Mouse (Mus musculus): ENCODE measurements at regions not wholly inside any gene's neighbourhood (a gene's known extent, or its start where the extent isn't known, plus 50 kb on each side); places are given as distances from the start of the nearest gene placed in this dataset.

- no peak overlapping the region for H3K27ac ChIP-seq (ENCODE audit: insufficient read depth, low read length)
- no peak for TF ChIP-seq CTCF (IDR thresholded peaks at IDR 0.05; ENCODE audit: extremely low read depth, insufficient read depth, low read length)
- TF ChIP-seq POLR2A (IDR thresholded peaks at IDR 0.05; ENCODE audit: extremely low read depth, insufficient read depth, low read length) = no peak
- H3K4me1 ChIP-seq (ENCODE audit: control insufficient read depth, insufficient read depth, low read length) = no peaks in the 10 kb centered on the region
- no peak overlapping the region for H3K4me3 ChIP-seq (ENCODE audit: insufficient read depth, low read length)
Measured at GRCm38 (mm10) chr16:49979426-49979940, 179.2 kb downstream of the Cd47 start.

- H3K27ac ChIP-seq (ENCODE audit: insufficient read depth, low read length) = no peak overlapping the region
- H3K4me1 ChIP-seq (ENCODE audit: control insufficient read depth, insufficient read depth, low read length) = no peaks in the 10 kb centered on the region
- TF ChIP-seq POLR2A (IDR thresholded peaks at IDR 0.05; ENCODE audit: extremely low read depth, insufficient read depth, low read length) = no peak
- no peak for TF ChIP-seq CTCF (IDR thresholded peaks at IDR 0.05; ENCODE audit: extremely low read depth, insufficient read depth, low read length)
- no peak overlapping the region for H3K4me3 ChIP-seq (ENCODE audit: insufficient read depth, low read length)
Measured at GRCm38 (mm10) chr16:49980178-49980646, 179.9 kb downstream of the Cd47 start.

- Histone ChIP-seq H3K27ac (ENCODE audit: insufficient read depth, low read length) (no peak overlapping the region), H3K4me3 (ENCODE audit: insufficient read depth, low read length) (no peak overlapping the region), H3K4me1 (ENCODE audit: control insufficient read depth, insufficient read depth, low read length) (no peaks in the 10 kb centered on the region)
- TF ChIP-seq CTCF (IDR thresholded peaks at IDR 0.05; ENCODE audit: extremely low read depth, insufficient read depth, low read length) (no peak), POLR2A (IDR thresholded peaks at IDR 0.05; ENCODE audit: extremely low read depth, insufficient read depth, low read length) (no peak)
Measured at GRCm38 (mm10) chr16:49982180-49982579, 181.8 kb downstream of the Cd47 start.

GRCm38 (mm10) chr16:49985082-49986076, 185.0 kb downstream of the Cd47 start:
- Histone ChIP-seq H3K4me1 (ENCODE audit: control insufficient read depth, insufficient read depth, low read length) (no peaks in the 10 kb centered on the region), H3K4me3 (ENCODE audit: insufficient read depth, low read length) (no peak overlapping the region), H3K27ac (ENCODE audit: insufficient read depth, low read length) (no peak overlapping the region)
- TF ChIP-seq POLR2A (IDR thresholded peaks at IDR 0.05; ENCODE audit: extremely low read depth, insufficient read depth, low read length) = no peak

- TF ChIP-seq POLR2A (IDR thresholded peaks at IDR 0.05; ENCODE audit: extremely low read depth, insufficient read depth, low read length) = no peak
- TF ChIP-seq CTCF (IDR thresholded peaks at IDR 0.05; ENCODE audit: extremely low read depth, insufficient read depth, low read length) = no peak
- Histone ChIP-seq H3K4me3 (ENCODE audit: insufficient read depth, low read length) (no peak overlapping the region), H3K4me1 (ENCODE audit: control insufficient read depth, insufficient read depth, low read length) (no peaks in the 10 kb centered on the region), H3K27ac (ENCODE audit: insufficient read depth, low read length) (no peak overlapping the region)
Measured at GRCm38 (mm10) chr16:49986954-49987353, 186.6 kb downstream of the Cd47 start.

GRCm38 (mm10) chr16:49995822-49996221, 195.5 kb downstream of the Cd47 start:
- Histone ChIP-seq H3K27ac (ENCODE audit: insufficient read depth, low read length) (no peak overlapping the region), H3K4me1 (ENCODE audit: control insufficient read depth, insufficient read depth, low read length) (no peaks in the 10 kb centered on the region), H3K4me3 (ENCODE audit: insufficient read depth, low read length) (no peak overlapping the region)
- TF ChIP-seq CTCF (IDR thresholded peaks at IDR 0.05; ENCODE audit: extremely low read depth, insufficient read depth, low read length) = no peak
- no peak for TF ChIP-seq POLR2A (IDR thresholded peaks at IDR 0.05; ENCODE audit: extremely low read depth, insufficient read depth, low read length)

- TF ChIP-seq POLR2A (IDR thresholded peaks at IDR 0.05; ENCODE audit: extremely low read depth, insufficient read depth, low read length) = no peak
- TF ChIP-seq CTCF (IDR thresholded peaks at IDR 0.05; ENCODE audit: extremely low read depth, insufficient read depth, low read length) = no peak
- no peak overlapping the region for H3K27ac ChIP-seq (ENCODE audit: insufficient read depth, low read length)
- H3K4me3 ChIP-seq (ENCODE audit: insufficient read depth, low read length) = no peak overlapping the region
- no peaks in the 10 kb centered on the region for H3K4me1 ChIP-seq (ENCODE audit: control insufficient read depth, insufficient read depth, low read length)
Measured at GRCm38 (mm10) chr16:49996593-49996992, 196.3 kb downstream of the Cd47 start.

- H3K4me3 ChIP-seq (ENCODE audit: insufficient read depth, low read length) = no peak overlapping the region
- no peaks in the 10 kb centered on the region for H3K4me1 ChIP-seq (ENCODE audit: control insufficient read depth, insufficient read depth, low read length)
- TF ChIP-seq CTCF (IDR thresholded peaks at IDR 0.05; ENCODE audit: extremely low read depth, insufficient read depth, low read length) (no peak), POLR2A (IDR thresholded peaks at IDR 0.05; ENCODE audit: extremely low read depth, insufficient read depth, low read length) (no peak)
- no peak overlapping the region for H3K27ac ChIP-seq (ENCODE audit: insufficient read depth, low read length)
Measured at GRCm38 (mm10) chr16:49997040-49997439, 196.7 kb downstream of the Cd47 start.

- TF ChIP-seq POLR2A (IDR thresholded peaks at IDR 0.05; ENCODE audit: extremely low read depth, insufficient read depth, low read length) (no peak), CTCF (IDR thresholded peaks at IDR 0.05; ENCODE audit: extremely low read depth, insufficient read depth, low read length) (no peak)
- Histone ChIP-seq H3K27ac (ENCODE audit: insufficient read depth, low read length) (no peak overlapping the region), H3K4me3 (ENCODE audit: insufficient read depth, low read length) (no peak overlapping the region), H3K4me1 (ENCODE audit: control insufficient read depth, insufficient read depth, low read length) (no peaks in the 10 kb centered on the region)
Measured at GRCm38 (mm10) chr16:50000805-50001204, 200.5 kb downstream of the Cd47 start.

Data from cortical plate, adult 2 months (tissue).